Mouse (Mus musculus) heart, embryonic 12.5 days (tissue): ENCODE measurements around the gene Zfp831. TPM values are rescaled to one million over a fixed set of nuclear protein-coding genes. Genes with fewer than 3 reads are reported as not detected.

ENCODE experiments used
- ATAC-seq: fragments of 200-750 bp; cut with Nextera tagmentation; 2 replicates; pipeline ENCODE4 v1.8.0; 2017; ENCODE audit warnings: moderate TSS enrichment, moderate library complexity; ENCODE audit not compliant: insufficient number of reproducible peaks, low FRiP score
- H3K27ac ChIP-seq: fragments of 300-500 bp; sonication (generic); 2 replicates; pipeline ENCODE4 v1.5.1; 2016; ENCODE audit warnings: mild to moderate bottlenecking, moderate library complexity; ENCODE audit not compliant: poor library complexity, severe bottlenecking
- H3K27me3 ChIP-seq: fragments of 300-500 bp; sonication (generic); replicated peaks from 2 replicates; pipeline ENCODE4 v1.6.1; 2016; ENCODE audit warnings: mild to moderate bottlenecking, moderate library complexity
- H3K36me3 ChIP-seq: fragments of 300-500 bp; sonication (generic); 2 replicates; pipeline ENCODE4 v1.6.1; 2016; ENCODE audit warnings: mild to moderate bottlenecking, moderate library complexity
- H3K4me1 ChIP-seq: fragments of 300-500 bp; sonication (generic); replicated peaks from 2 replicates; pipeline ENCODE4 v1.6.1; 2016; ENCODE audit warnings: mild to moderate bottlenecking
- H3K4me2 ChIP-seq: fragments of 300-500 bp; sonication (generic); 2 replicates; pipeline ENCODE4 v1.6.1; 2016; ENCODE audit warnings: mild to moderate bottlenecking, moderate library complexity
- H3K4me3 ChIP-seq: fragments of 300-500 bp; sonication (generic); 2 replicates; pipeline ENCODE4 v1.5.1; 2016; ENCODE audit warnings: mild to moderate bottlenecking
- H3K9ac ChIP-seq: fragments of 300-500 bp; sonication (generic); 2 replicates; pipeline ENCODE4 v1.6.1; 2016; ENCODE audit warnings: mild to moderate bottlenecking, moderate library complexity
- H3K9me3 ChIP-seq: fragments of 300-500 bp; sonication (generic); replicated peaks from 2 replicates; pipeline ENCODE4 v1.6.1; 2016; ENCODE audit warnings: mild to moderate bottlenecking, moderate library complexity
- WGBS: fragments of 180-500 bp; shearing (Covaris S2); methylation state at CpG from one replicate; pipeline ENCODE4 v1.1.7; 2016; 5-methylcytosine and 5-hydroxymethylcytosine counted together
- polyA plus RNA-seq: library from polyadenylated mRNA; unstranded; fragments of >200 nt; fragmentation: Nextera tagmentation; extraction: Ambion mirVana; gene quantifications from 2 replicates; pipeline ENCODE4 v1.2.1, GENCODE M21; 2016

Zfp831 gene
- polyA plus RNA-seq, 1 experiment from 2014 or later: not detected

DNA sequence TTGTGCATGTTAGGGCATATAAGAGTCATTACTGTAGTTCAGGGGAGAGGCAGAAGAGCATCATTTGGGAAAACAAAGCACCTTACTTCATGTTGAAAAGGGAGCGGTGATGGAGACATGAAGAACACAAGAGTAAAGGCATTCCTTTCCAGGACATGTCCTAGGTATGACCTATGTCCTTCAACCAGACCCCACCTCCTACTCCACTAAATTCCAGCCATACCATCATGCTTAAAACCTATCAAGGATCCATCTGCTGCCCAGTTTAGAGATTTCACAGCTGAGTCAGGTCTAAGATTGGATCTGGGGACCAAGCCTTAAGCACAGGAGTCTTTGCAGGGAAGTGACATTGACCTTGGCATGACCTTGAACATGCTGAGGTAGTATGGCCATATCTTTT, 91.9 kb downstream of the Zfp831 start:
- ATAC-seq: no peak
- H3K27ac ChIP-seq: no peak overlapping the region
- 90% methylated on average over 1 of the region's 1 CpGs for WGBS
- H3K9me3 ChIP-seq: no peaks in the 10 kb centered on the region
- H3K36me3 ChIP-seq: no peaks in the 10 kb centered on the region
- H3K4me2 ChIP-seq: no peak overlapping the region
- H3K4me3 ChIP-seq: no peak overlapping the region
- no peak overlapping the region for H3K9ac ChIP-seq
- H3K4me1 ChIP-seq: peaks cover 8% of the 10 kb centered on the region; the same call in 1 of the 2 replicates
- H3K27me3 ChIP-seq: no peaks in the 10 kb centered on the region

DNA sequence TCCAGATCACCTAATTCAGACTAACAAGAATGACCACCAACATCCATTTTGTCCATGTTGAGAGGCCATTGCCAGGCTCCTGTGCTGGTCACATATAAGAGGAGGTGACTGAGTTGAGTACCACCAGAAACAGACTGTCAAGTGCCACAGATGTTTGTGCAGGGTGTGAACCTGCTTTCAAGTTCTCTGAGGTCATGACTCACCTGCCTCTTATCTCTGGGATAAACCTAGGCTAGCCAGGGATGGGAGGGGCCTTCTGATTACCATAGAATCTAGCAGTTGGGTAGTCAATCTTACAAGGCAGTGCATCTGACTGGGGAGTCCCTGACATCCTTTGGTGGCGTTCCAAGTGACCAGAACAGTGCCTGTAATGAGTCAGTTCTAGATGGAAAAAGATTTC, 103.8 kb downstream of the Zfp831 start:
- no peak for ATAC-seq
- Histone ChIP-seq H3K9me3 (no peaks in the 10 kb centered on the region), H3K4me3 (no peak overlapping the region), H3K36me3 (no peaks in the 10 kb centered on the region), H3K27me3 (no peaks in the 10 kb centered on the region), H3K9ac (no peak overlapping the region), H3K4me2 (no peak overlapping the region), H3K4me1 (no peaks in the 10 kb centered on the region), H3K27ac (no peak overlapping the region)
- 81% methylated on average over 1 of the region's 1 CpGs for WGBS

DNA sequence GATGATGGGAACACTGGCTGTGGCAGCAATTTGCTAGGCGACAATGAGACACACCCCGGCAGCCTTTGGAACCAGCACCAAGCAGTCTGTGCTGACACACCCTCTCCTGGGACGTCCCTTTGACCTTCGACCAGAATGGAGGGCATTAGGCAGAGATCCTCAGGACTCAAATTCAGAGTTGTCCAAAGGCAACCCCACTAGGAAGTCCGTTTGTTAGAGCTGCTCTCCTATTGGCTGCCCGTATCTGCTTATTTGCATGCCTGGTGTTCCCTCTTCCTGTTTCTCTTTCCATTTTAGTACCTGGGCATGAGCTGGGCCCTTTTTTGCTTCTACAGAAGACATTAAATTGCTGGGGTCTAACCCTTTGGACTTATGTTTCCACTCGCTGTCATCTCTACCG, 105.0 kb downstream of the Zfp831 start:
- no peak overlapping the region for H3K4me3 ChIP-seq
- WGBS: 61% methylated on average over 8 of the region's 8 CpGs
- no peak overlapping the region for H3K27ac ChIP-seq
- no peaks in the 10 kb centered on the region for H3K9me3 ChIP-seq
- H3K9ac ChIP-seq: no peak overlapping the region
- ATAC-seq: no peak
- H3K4me2 ChIP-seq: peak overlapping the region; percentile 28
- no peaks in the 10 kb centered on the region for H3K36me3 ChIP-seq
- H3K27me3 ChIP-seq: no peaks in the 10 kb centered on the region
- H3K4me1 ChIP-seq: no peaks in the 10 kb centered on the region

DNA sequence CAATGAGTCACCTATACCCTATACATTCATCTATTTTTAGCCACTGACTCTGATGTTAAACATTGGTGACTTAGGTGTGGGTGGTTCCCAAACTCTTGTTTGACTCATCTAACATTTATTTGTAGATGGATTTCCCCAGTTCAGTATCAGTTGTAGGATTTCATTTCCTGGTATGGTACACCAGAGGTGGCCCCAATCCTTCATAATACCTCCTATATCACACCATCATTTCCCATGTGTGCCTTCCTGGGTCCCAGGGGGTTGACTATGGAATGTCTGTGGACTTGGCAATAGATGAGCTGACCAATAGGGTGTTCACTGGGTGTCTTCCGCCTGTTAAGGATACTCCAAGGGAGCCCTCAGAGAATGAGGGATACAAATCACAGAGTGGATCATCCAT, 109.9 kb downstream of the Zfp831 start:
- no peaks in the 10 kb centered on the region for H3K4me1 ChIP-seq
- WGBS: 77% methylated on average over 1 of the region's 1 CpGs
- ATAC-seq: no peak
- no peaks in the 10 kb centered on the region for H3K36me3 ChIP-seq
- no peaks in the 10 kb centered on the region for H3K27me3 ChIP-seq
- no peak overlapping the region for H3K4me3 ChIP-seq
- no peaks in the 10 kb centered on the region for H3K9me3 ChIP-seq
- H3K4me2 ChIP-seq: no peak overlapping the region
- H3K27ac ChIP-seq: no peak overlapping the region
- no peak overlapping the region for H3K9ac ChIP-seq

DNA sequence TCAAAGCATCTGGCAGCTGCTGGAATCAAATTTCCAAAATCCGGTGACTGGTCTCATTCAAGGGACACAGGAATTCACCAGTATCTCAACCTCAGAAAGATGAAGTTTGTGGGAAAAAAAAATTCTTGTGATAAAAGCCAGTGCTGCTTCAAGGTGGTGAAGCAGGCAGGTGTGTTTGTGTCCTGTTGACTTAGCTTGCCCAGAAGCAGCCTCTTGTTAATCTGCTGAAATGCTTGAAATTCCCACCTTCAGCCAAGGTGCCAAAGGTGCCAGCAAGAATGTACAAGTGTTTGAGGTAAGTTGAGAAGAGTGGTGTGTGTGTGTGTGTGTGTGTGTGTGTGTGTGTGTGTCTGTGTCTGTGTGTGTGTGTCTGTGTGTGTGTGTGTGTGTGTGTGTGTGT, 110.9 kb downstream of the Zfp831 start:
- Histone ChIP-seq H3K9ac (no peak overlapping the region), H3K4me3 (no peak overlapping the region), H3K4me1 (no peaks in the 10 kb centered on the region), H3K4me2 (no peak overlapping the region), H3K27ac (no peak overlapping the region), H3K36me3 (no peaks in the 10 kb centered on the region), H3K9me3 (no peaks in the 10 kb centered on the region), H3K27me3 (peaks cover 1% of the 10 kb centered on the region; the same call in 1 of the 2 replicates)
- no peak for ATAC-seq
- WGBS: 77% methylated on average over 1 of the region's 1 CpGs

DNA sequence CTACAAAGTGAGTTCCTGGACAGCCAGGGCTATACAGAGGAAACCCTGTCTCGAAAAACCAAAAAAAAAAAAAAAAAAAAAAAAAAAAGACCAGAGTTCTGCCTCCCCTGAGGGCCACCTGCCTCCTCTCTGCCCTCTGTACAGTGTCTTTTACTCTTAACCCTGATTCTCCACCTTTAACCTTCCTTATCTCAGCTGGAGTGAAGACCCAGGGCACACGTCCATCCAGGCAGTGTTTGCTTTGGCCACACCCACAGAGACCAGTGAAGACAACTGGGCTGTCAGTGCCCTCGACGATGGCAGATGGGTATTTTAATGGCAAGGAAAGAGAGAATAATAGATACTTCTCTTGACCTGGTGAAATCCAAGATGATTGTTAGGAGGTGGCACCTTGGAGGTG, 115.9 kb downstream of the Zfp831 start:
- H3K27me3 ChIP-seq: peaks cover 31% of the 10 kb centered on the region

More for the DNA sequence above, 115.9 kb downstream of the Zfp831 start:
- peaks cover 8% of the 10 kb centered on the region; the same call in 1 of the 2 replicates for H3K4me1 ChIP-seq
- H3K27ac ChIP-seq: no peak overlapping the region
- no peaks in the 10 kb centered on the region for H3K36me3 ChIP-seq
- WGBS: 65% methylated on average over 4 of the region's 4 CpGs
- H3K4me2 ChIP-seq: no peak overlapping the region
- H3K4me3 ChIP-seq: no peak overlapping the region
- H3K9me3 ChIP-seq: no peaks in the 10 kb centered on the region
- no peak for ATAC-seq
- no peak overlapping the region for H3K9ac ChIP-seq

Other genes starting within 250 kb of the Zfp831 start
- gene Nelfcd, start 227.7 kb upstream of the Zfp831 start, polyA plus RNA-seq: 89.3 and 94.0 TPM in 2 replicates
- gene Ctsz, start 204.5 kb upstream of the Zfp831 start, polyA plus RNA-seq: 95.9 and 101 TPM in 2 replicates
- 7.5 and 13.8 TPM in 2 replicates for gene Tubb1, start 192.8 kb upstream of the Zfp831 start, polyA plus RNA-seq
- 1,038 and 1,054 TPM in 2 replicates for gene Atp5e, start 179.4 kb upstream of the Zfp831 start, polyA plus RNA-seq
- 136 and 137 TPM in 2 replicates for gene Prelid3b, start 170.5 kb upstream of the Zfp831 start, polyA plus RNA-seq
- gene Edn3, start 117.1 kb downstream of the Zfp831 start, polyA plus RNA-seq: 0.23 and 0.54 TPM in 2 replicates